Mouse (Mus musculus): ENCODE measurements around the gene Rbm3.
A peak's percentile ranks its signal among the peaks of the same experiment; 100 is the strongest.

GRCm38 (mm10) chrX:8145153-8145991 is at the start of gene Rbm3:
- no peak for TF ChIP-seq ZKSCAN1 (IDR thresholded peaks at IDR 0.05; ENCODE audit: low read depth, low read length)
- TF ChIP-seq CTCF (IDR thresholded peaks at IDR 0.05 in 2 of 3, conservative IDR thresholded peaks at IDR 0.05 in 1 of 3; ENCODE audit: control insufficient read depth in 1 of 3, insufficient read depth in 1 of 3, low read depth in 2 of 3, low read length in 3 of 3, poor library complexity in 1 of 3, severe bottlenecking in 1 of 3), result no peak
- TF ChIP-seq POLR2A (IDR thresholded peaks at IDR 0.05; ENCODE audit: control insufficient read depth in 1 of 2, insufficient read depth in 1 of 2, low read depth in 1 of 2, low read length in 2 of 2, poor library complexity in 1 of 2), result peak; percentile 84 to 98; a peak in 3 of 4 replicates
- TF ChIP-seq SIN3A (IDR thresholded peaks at IDR 0.05; ENCODE audit: low read length), result no peak
- TF ChIP-seq HCFC1 (IDR thresholded peaks at IDR 0.05; ENCODE audit: low read depth, low read length), result no peak
- no peak for TF ChIP-seq MEF2A (IDR thresholded peaks at IDR 0.05; ENCODE audit: extremely low read depth, insufficient replicate concordance, low read depth, low read length, poor library complexity, severe bottlenecking)
- peak; percentile 96 for TF ChIP-seq TBP (IDR thresholded peaks at IDR 0.05; ENCODE audit: low read depth, low read length)
- no peak for TF ChIP-seq MXI1 (IDR thresholded peaks at IDR 0.05; ENCODE audit: low read depth, low read length)
- TF ChIP-seq NRF1 (IDR thresholded peaks at IDR 0.05; ENCODE audit: insufficient read depth, low read depth, low read length, poor library complexity, severe bottlenecking), result no peak
- TF ChIP-seq KAT2A (conservative IDR thresholded peaks at IDR 0.05; ENCODE audit: low read depth, low read length), result no peak
- TF ChIP-seq ZC3H11A (IDR thresholded peaks at IDR 0.05; ENCODE audit: low read depth, low read length), result no peak
- TF ChIP-seq USF1 (IDR thresholded peaks at IDR 0.05; ENCODE audit: low read depth, low read length), result no peak
- no peak for TF ChIP-seq EP300 (IDR thresholded peaks at IDR 0.05; ENCODE audit: low read depth in 1 of 2, low read length in 2 of 2)

All from MEL (cell line).